Comparison of ENCODE assay signal across 8 mouse cellular contexts in genomic region chrX:60147268-60147974, GRCm38 (mm10). TPM values are rescaled to one million over a fixed set of nuclear protein-coding genes. Genes with fewer than 3 reads are reported as not detected.
DNase-seq lines count a peak whose midpoint lies in the region; ATAC-seq and TF ChIP-seq lines count a peak whose summit lies in the region.

No protein-coding gene starts in this region.

- TF ChIP-seq EP300 in heart, postnatal 0 days (IDR thresholded peaks at IDR 0.05; ENCODE audit: low read depth) = no peak

- H3K9ac ChIP-seq in heart, postnatal 0 days (replicated peaks; ENCODE audit: low read depth, low read length) = no peak overlapping the region
- no peak overlapping the region for H3K9ac ChIP-seq in hindbrain, embryonic 11.5 days (ENCODE audit: low read depth, low read length)
- H3K9ac ChIP-seq in limb, embryonic 15.5 days = no peak overlapping the region
- H3K9ac ChIP-seq in stomach, embryonic 16.5 days (ENCODE audit: low read length) = no peak overlapping the region

- no peaks in the 10 kb centered on the region for H3K36me3 ChIP-seq in heart, postnatal 0 days (replicated peaks; ENCODE audit: control insufficient read depth, insufficient read depth, low read length)
- H3K36me3 ChIP-seq in hindbrain, embryonic 11.5 days (ENCODE audit: control insufficient read depth, insufficient read depth, low read length) = no peaks in the 10 kb centered on the region
- no peaks in the 10 kb centered on the region for H3K36me3 ChIP-seq in limb, embryonic 15.5 days
- no peaks in the 10 kb centered on the region for H3K36me3 ChIP-seq in stomach, embryonic 16.5 days (ENCODE audit: control insufficient read depth, insufficient read depth, low read length)

- no peaks in the 10 kb centered on the region for H3K9me3 ChIP-seq in heart, postnatal 0 days (replicated peaks; ENCODE audit: control insufficient read depth, low read length)
- no peaks in the 10 kb centered on the region for H3K9me3 ChIP-seq in hindbrain, embryonic 11.5 days (ENCODE audit: control insufficient read depth, low read length)
- no peaks in the 10 kb centered on the region for H3K9me3 ChIP-seq in limb, embryonic 15.5 days
- H3K9me3 ChIP-seq in stomach, embryonic 16.5 days (replicated peaks; ENCODE audit: control insufficient read depth, low read length) = no peaks in the 10 kb centered on the region

- 11% methylated on average over 13 of the region's 13 CpGs for WGBS in heart, postnatal 0 days
- 21% methylated on average over 13 of the region's 13 CpGs for WGBS in hindbrain, embryonic 11.5 days
- WGBS in limb, embryonic 15.5 days = 19% methylated on average over 13 of the region's 13 CpGs
- WGBS in stomach, embryonic 16.5 days = 18% methylated on average over 13 of the region's 13 CpGs

- no peaks in the 10 kb centered on the region for H3K4me1 ChIP-seq in heart, postnatal 0 days (ENCODE audit: control insufficient read depth, insufficient read depth)
- no peaks in the 10 kb centered on the region for H3K4me1 ChIP-seq in brown adipose tissue, adult 24 weeks (ENCODE audit: control insufficient read depth, insufficient read depth, insufficient read length, low read length)
- no peaks in the 10 kb centered on the region for H3K4me1 ChIP-seq in hindbrain, embryonic 11.5 days (replicated peaks; ENCODE audit: control insufficient read depth, insufficient read depth, low read length)
- no peaks in the 10 kb centered on the region for H3K4me1 ChIP-seq in limb, embryonic 15.5 days
- H3K4me1 ChIP-seq in stomach, embryonic 16.5 days (ENCODE audit: control insufficient read depth, insufficient read depth, low read length) = no peaks in the 10 kb centered on the region

- TF ChIP-seq CTCF in heart, postnatal 0 days (IDR thresholded peaks at IDR 0.05; ENCODE audit: low read depth) = no peak

- H3K4me2 ChIP-seq in heart, postnatal 0 days (ENCODE audit: low read depth, low read length) = peak overlapping the region; percentile 33
- peak overlapping the region; percentile 25; the same call in 1 of the 2 replicates for H3K4me2 ChIP-seq in hindbrain, embryonic 11.5 days (replicated peaks; ENCODE audit: low read depth, low read length)
- peak overlapping the region; percentile 19; the same call in 1 of the 2 replicates for H3K4me2 ChIP-seq in limb, embryonic 15.5 days
- peak overlapping the region; percentile 32; the same call in 1 of the 2 replicates for H3K4me2 ChIP-seq in stomach, embryonic 16.5 days (ENCODE audit: low read depth, low read length)

- H3K27ac ChIP-seq in heart, postnatal 0 days (ENCODE audit: low read depth) = no peak overlapping the region
- H3K27ac ChIP-seq in brown adipose tissue, adult 24 weeks (replicated peaks; ENCODE audit: low read depth, low read length) = no peak overlapping the region
- no peak overlapping the region for H3K27ac ChIP-seq in hindbrain, embryonic 11.5 days (ENCODE audit: low read depth, low read length)
- no peak overlapping the region for H3K27ac ChIP-seq in limb, embryonic 15.5 days
- no peak overlapping the region for H3K27ac ChIP-seq in stomach, embryonic 16.5 days (ENCODE audit: low read length)

- H3K27me3 ChIP-seq in heart, postnatal 0 days (ENCODE audit: control insufficient read depth, insufficient read depth, low read length) = no peaks in the 10 kb centered on the region
- H3K27me3 ChIP-seq in hindbrain, embryonic 11.5 days (ENCODE audit: control insufficient read depth, insufficient read depth, low read length) = no peaks in the 10 kb centered on the region
- no peaks in the 10 kb centered on the region for H3K27me3 ChIP-seq in limb, embryonic 15.5 days
- H3K27me3 ChIP-seq in stomach, embryonic 16.5 days (ENCODE audit: control insufficient read depth, insufficient read depth, low read length) = no peaks in the 10 kb centered on the region

- H3K4me3 ChIP-seq in heart, postnatal 0 days (ENCODE audit: low read depth, low read length) = 0 out of 2 replicates have a peak overlapping the region, but pooled peaks have one; percentile 0
- H3K4me3 ChIP-seq in brown adipose tissue, adult 24 weeks (ENCODE audit: insufficient read depth, low read depth, low read length) = peak overlapping the region; percentile 18; the same call in 1 of the 2 replicates
- no peak overlapping the region for H3K4me3 ChIP-seq in hindbrain, embryonic 11.5 days (ENCODE audit: low read depth, low read length)
- H3K4me3 ChIP-seq in limb, embryonic 15.5 days = peak overlapping the region; percentile 20
- peak overlapping the region; percentile 31 for H3K4me3 ChIP-seq in stomach, embryonic 16.5 days (replicated peaks; ENCODE audit: low read length)

- ATAC-seq in heart, postnatal 0 days (ENCODE audit: insufficient read depth, low read depth) = no peak
- peak; percentile 25; the same call in 1 of the 2 replicates for ATAC-seq in hindbrain, embryonic 11.5 days (ENCODE audit: low FRiP score)
- no peak for ATAC-seq in limb, embryonic 15.5 days (ENCODE audit: insufficient number of reproducible peaks, low FRiP score, low TSS enrichment, low read depth)
- no peak for ATAC-seq in stomach, embryonic 16.5 days (ENCODE audit: insufficient read depth, low FRiP score)
- ATAC-seq in granulocyte monocyte progenitor cell, adult 5-6 weeks (replicated peaks; ENCODE audit: poor library complexity, severe bottlenecking) = no peak

- no peak for DNase-seq in heart, postnatal 0 days (ENCODE audit: low spot score)
- DNase-seq in heart, adult 8-10 months (ENCODE audit: low spot score) = no peak
- peak; percentile 12 for DNase-seq in hindbrain, embryonic 11.5 days (ENCODE audit: low spot score)
- DNase-seq in adrenal gland, postnatal 4 days (ENCODE audit: low spot score in 2 of 2) = no peak

RNA-seq across cellular contexts. Expression of gene Mcf2, which starts 31.5 kb away (rescaled TPM):
- total RNA-seq in heart, postnatal 0 days (2014; rRNA removed; ENCODE audit: low replicate concordance) = not detected in 2 replicates
- 0.03 and 0.05 TPM in 2 replicates for polyA plus RNA-seq in heart, postnatal 0 days (2015; fragmentation: Nextera tagmentation; extraction: Ambion mirVana)
- total RNA-seq in heart, adult 8-10 months (2022) = under 1 TPM in 1 of 4 experiments, not detected in 3; 0.06 TPM
- polyA plus RNA-seq in brown adipose tissue, adult 24 weeks (2012; ENCODE audit: insufficient read depth, insufficient read length, missing spikeins) = not detected in 2 replicates
- polyA plus RNA-seq in hindbrain, embryonic 11.5 days (2014; fragmentation: Nextera tagmentation; extraction: Ambion mirVana) = 0.18 and 0.34 TPM in 2 replicates
- 0.12 and 0.19 TPM in 2 replicates for polyA plus RNA-seq in limb, embryonic 15.5 days (2015; fragmentation: Nextera tagmentation; extraction: Ambion mirVana)
- polyA plus RNA-seq in stomach, embryonic 16.5 days (2015; fragmentation: Nextera tagmentation; extraction: Ambion mirVana) = 0.11 TPM in 1 of 2 replicates, not detected in the other
- not detected in 2 replicates for total RNA-seq in granulocyte monocyte progenitor cell, adult 5-6 weeks (2014; fragmentation: Nextera tagmentation)
- 0.04 and 0.82 TPM in 2 replicates for total RNA-seq in granulocyte monocyte progenitor cell, adult 5-6 weeks (2017)
- under 1 TPM; 0.20 to 0.25 TPM for total RNA-seq in adrenal gland, postnatal 4 days (2021)
